11 mouse cellular contexts compared by ENCODE assay signal in the genomic region with DNA sequence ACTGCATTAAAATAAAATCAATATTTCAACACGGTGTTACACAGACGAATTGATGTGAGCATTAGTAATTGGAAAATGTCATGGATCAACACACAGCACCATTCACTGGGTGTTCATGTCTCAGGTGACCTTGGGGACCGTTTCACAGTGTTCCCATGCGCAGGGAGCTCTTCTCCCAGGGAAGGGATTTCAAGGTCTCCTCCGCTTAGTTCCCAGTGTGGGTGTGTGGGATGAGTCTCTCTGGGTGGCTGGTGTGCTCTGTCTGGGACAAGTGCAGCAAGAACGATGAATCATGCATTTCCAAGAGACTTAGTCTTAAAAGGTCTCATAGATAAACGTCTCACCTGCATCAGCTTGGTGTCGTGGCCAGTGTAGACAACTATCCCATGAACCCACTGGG.
"Had no signal": no experiment of that assay in that cellular context is flagged by ENCODE, and none has a peak within 500 bp of the region (broad histone marks: within the 10 kb centered on the region; RNA-seq: fewer than 3 reads in every experiment).

No protein-coding gene starts in this region.

- H3K27ac ChIP-seq: kidney, embryonic 15.5 days; limb, embryonic 13.5 days; liver, embryonic 14.5 days; midbrain, embryonic 12.5 days; stomach, postnatal 0 days had no signal

- DNase-seq: kidney, adult 2 months; kidney, postnatal 25 days; layer of hippocampus, adult 9-11 months; left cerebral cortex, postnatal 4 days; lung, adult 18-20 months; thymus, postnatal 36 days had no signal

- H3K4me3 ChIP-seq: kidney, embryonic 15.5 days; limb, embryonic 13.5 days; midbrain, embryonic 12.5 days had no signal
